Mouse (Mus musculus): ENCODE results near the gene Grin1. TPM values are rescaled to one million over a fixed set of nuclear protein-coding genes. Genes with fewer than 3 reads are reported as not detected.

The Grin1 gene
- polyA plus RNA-seq, 1 experiment from 2014 or later: 0.78 TPM

- WGBS: 73% methylated on average over 2 of the region's 2 CpGs
- Histone ChIP-seq H3K4me1 (replicated peaks; ENCODE audit: control insufficient read depth, insufficient read depth, low read length) (no peaks in the 10 kb centered on the region), H3K9me3 (ENCODE audit: control insufficient read depth) (no peaks in the 10 kb centered on the region), H3K36me3 (ENCODE audit: control insufficient read depth, insufficient read depth) (no peaks in the 10 kb centered on the region), H3K4me3 (ENCODE audit: low read depth, low read length) (no peak overlapping the region), H3K27ac (ENCODE audit: low read depth, low read length) (no peak overlapping the region), H3K4me2 (replicated peaks; ENCODE audit: low read depth) (no peak overlapping the region), H3K27me3 (replicated peaks; ENCODE audit: control insufficient read depth, insufficient read depth, low read length) (0 out of 2 replicates have a peak, but pooled peaks cover 5% of the 10 kb centered on the region), H3K9ac (ENCODE audit: low read depth, low read length) (no peak overlapping the region)
- TF ChIP-seq CTCF (IDR thresholded peaks at IDR 0.05; ENCODE audit: low read depth): no peak
- no peak for ATAC-seq
These were observed 7.0 kb upstream of the Grin1 start for GRCm38 (mm10) chr2:25326036-25326435.

DNA sequence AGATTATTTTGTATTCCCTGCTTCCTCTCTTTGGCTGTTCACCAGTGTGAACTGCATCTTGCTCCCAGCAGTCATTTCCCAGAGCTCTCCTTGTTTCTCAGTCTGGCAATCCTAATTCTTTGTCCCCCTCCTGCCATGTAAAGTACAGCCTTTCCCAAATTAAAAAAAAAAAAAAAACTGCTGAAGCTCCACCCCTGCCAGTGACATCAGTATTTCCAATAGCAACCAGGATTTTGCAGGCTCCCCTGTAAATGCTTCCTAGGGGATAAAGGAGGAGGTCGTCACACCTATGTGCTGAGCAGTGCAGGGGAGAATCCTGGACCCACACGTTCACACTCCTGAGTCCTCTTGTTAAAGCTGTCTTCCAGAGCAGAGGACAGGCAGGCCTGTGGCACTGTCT is 1.1 kb upstream of the Grin1 start:
- no peak overlapping the region for H3K9ac ChIP-seq (ENCODE audit: low read depth, low read length)
- H3K36me3 ChIP-seq (ENCODE audit: control insufficient read depth, insufficient read depth): no peaks in the 10 kb centered on the region
- no peak overlapping the region for H3K4me3 ChIP-seq (ENCODE audit: low read depth, low read length)
- peaks cover 2% of the 10 kb centered on the region; the same call in 1 of the 2 replicates for H3K4me1 ChIP-seq (replicated peaks; ENCODE audit: control insufficient read depth, insufficient read depth, low read length)
- H3K9me3 ChIP-seq (ENCODE audit: control insufficient read depth): no peaks in the 10 kb centered on the region
- ATAC-seq: no peak
- no peak overlapping the region for H3K4me2 ChIP-seq (replicated peaks; ENCODE audit: low read depth)
- no peak for TF ChIP-seq CTCF (IDR thresholded peaks at IDR 0.05; ENCODE audit: low read depth)
- no peak overlapping the region for H3K27ac ChIP-seq (ENCODE audit: low read depth, low read length)
- peaks cover 34% of the 10 kb centered on the region for H3K27me3 ChIP-seq (replicated peaks; ENCODE audit: control insufficient read depth, insufficient read depth, low read length)
- WGBS: 44% methylated on average over 2 of the region's 2 CpGs

DNA sequence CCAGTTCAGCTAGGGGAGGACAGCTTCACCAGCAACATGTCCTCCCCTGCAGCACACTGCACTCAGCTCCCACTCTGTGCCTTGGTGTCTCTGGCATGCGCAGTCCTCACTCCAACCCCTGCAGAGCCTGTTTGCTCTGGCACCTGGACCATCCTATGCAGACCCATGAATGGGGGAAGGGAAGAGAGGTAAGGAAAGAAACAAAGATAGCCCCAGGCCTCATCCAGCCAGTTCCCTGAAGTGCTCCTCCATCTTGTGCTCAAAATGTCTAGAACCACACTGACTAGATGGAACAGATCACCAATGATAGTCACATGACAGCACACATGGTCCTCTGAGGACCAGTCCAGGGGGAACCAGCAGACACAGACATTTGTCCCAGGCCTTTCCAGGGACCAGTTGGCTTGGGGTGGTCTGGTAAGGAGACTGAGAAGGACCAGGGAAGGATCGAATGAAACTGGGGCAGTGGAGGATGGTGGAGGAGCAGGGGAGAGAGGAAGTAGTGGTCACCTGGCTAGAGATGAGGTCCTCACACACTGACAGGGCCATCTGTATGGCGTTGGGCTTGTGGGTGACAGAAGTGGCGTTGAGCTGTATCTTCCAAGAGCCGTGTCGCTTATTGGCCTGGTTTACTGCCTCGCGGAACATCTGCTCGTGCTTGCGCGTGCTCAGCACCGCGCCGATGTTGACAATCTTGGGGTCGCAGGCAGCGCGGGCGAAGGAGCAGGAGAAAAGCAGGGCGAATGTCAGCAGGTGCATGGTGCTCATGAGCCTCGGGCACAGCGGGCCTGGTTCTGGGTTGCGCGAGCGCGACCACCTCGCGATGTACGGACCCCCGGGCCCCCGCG is 644 bp downstream of the Grin1 start:
- peaks cover 36% of the 10 kb centered on the region for H3K27me3 ChIP-seq (replicated peaks; ENCODE audit: control insufficient read depth, insufficient read depth, low read length)
- peaks cover 2% of the 10 kb centered on the region; the same call in 1 of the 2 replicates for H3K4me1 ChIP-seq (replicated peaks; ENCODE audit: control insufficient read depth, insufficient read depth, low read length)
- H3K4me2 ChIP-seq (replicated peaks; ENCODE audit: low read depth): peak overlapping the region; percentile 61
- no peaks in the 10 kb centered on the region for H3K36me3 ChIP-seq (ENCODE audit: control insufficient read depth, insufficient read depth)
- no peak overlapping the region for H3K27ac ChIP-seq (ENCODE audit: low read depth, low read length)
- H3K9ac ChIP-seq (ENCODE audit: low read depth, low read length): no peak overlapping the region
- peak overlapping the region; percentile 30 for H3K4me3 ChIP-seq (ENCODE audit: low read depth, low read length)
- no peak for ATAC-seq
- WGBS: 4% methylated on average over 31 of the region's 31 CpGs
- H3K9me3 ChIP-seq (ENCODE audit: control insufficient read depth): no peaks in the 10 kb centered on the region
- TF ChIP-seq CTCF (IDR thresholded peaks at IDR 0.05; ENCODE audit: low read depth): no peak

DNA sequence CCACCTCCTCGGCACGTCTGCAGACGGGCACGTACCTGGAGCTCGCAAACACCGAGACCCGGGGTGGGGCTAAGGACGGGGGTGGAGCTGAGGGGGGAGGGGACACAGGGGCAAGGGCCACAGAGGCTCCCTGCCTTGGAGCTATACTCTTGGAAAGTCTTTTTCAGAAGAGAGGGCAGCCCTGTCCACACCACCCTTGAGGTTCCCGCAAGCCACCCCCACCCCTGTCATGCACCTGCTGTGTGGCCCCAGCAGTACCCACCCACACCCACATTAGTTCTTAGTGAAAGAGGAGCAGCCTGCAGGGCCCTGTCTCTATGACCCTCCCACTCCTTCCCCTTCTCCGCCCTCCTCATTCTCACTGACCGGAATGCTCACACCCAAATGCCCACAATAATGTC is 7.5 kb downstream of the Grin1 start:
- peaks cover 25% of the 10 kb centered on the region for H3K27me3 ChIP-seq (replicated peaks; ENCODE audit: control insufficient read depth, insufficient read depth, low read length)
- WGBS: 4% methylated on average over 11 of the region's 11 CpGs

GRCm38 (mm10) chr2:25310969-25311368 is 8.0 kb downstream of the Grin1 start:
- WGBS: 1% methylated on average over 22 of the region's 22 CpGs
- Histone ChIP-seq H3K27ac (ENCODE audit: low read depth, low read length) (no peak overlapping the region), H3K27me3 (replicated peaks; ENCODE audit: control insufficient read depth, insufficient read depth, low read length) (peaks cover 26% of the 10 kb centered on the region), H3K36me3 (ENCODE audit: control insufficient read depth, insufficient read depth) (no peaks in the 10 kb centered on the region), H3K9ac (ENCODE audit: low read depth, low read length) (no peak overlapping the region), H3K4me3 (ENCODE audit: low read depth, low read length) (peak overlapping the region; percentile 28), H3K4me2 (replicated peaks; ENCODE audit: low read depth) (peak overlapping the region; percentile 64), H3K9me3 (ENCODE audit: control insufficient read depth) (no peaks in the 10 kb centered on the region), H3K4me1 (replicated peaks; ENCODE audit: control insufficient read depth, insufficient read depth, low read length) (no peaks in the 10 kb centered on the region)
- no peak for TF ChIP-seq CTCF (IDR thresholded peaks at IDR 0.05; ENCODE audit: low read depth)
- peak; percentile 34; the same call in 1 of the 2 replicates for ATAC-seq

More for the DNA sequence above, 7.5 kb downstream of the Grin1 start:
- no peak overlapping the region for H3K9ac ChIP-seq (ENCODE audit: low read depth, low read length)
- peak overlapping the region; percentile 64 for H3K4me2 ChIP-seq (replicated peaks; ENCODE audit: low read depth)
- no peaks in the 10 kb centered on the region for H3K36me3 ChIP-seq (ENCODE audit: control insufficient read depth, insufficient read depth)
- no peaks in the 10 kb centered on the region for H3K9me3 ChIP-seq (ENCODE audit: control insufficient read depth)
- peak overlapping the region; percentile 28 for H3K4me3 ChIP-seq (ENCODE audit: low read depth, low read length)
- H3K27ac ChIP-seq (ENCODE audit: low read depth, low read length): no peak overlapping the region
- peak; percentile 72 for ATAC-seq
- no peaks in the 10 kb centered on the region for H3K4me1 ChIP-seq (replicated peaks; ENCODE audit: control insufficient read depth, insufficient read depth, low read length)
- TF ChIP-seq CTCF (IDR thresholded peaks at IDR 0.05; ENCODE audit: low read depth): no peak

DNA sequence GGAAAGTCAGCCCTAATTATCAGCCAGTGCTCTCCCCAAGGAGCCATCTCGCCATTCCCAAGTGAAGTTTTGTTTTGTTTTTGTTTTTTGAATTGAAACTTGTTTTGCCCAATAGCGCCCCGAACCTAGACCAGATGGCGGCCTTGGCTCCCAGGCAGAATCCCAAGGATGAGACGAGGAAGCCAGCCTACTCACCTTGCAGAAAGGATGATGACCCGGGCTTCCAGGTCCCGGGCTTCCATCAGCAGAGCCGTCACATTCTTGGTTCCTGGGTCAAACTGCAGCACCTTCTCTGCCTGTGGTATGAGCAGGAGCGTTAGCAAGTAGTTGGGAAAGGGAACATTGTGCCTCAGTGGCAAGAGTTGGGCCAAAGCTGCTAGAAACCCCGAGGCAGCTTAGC is 8.8 kb downstream of the Grin1 start:
- Histone ChIP-seq H3K27ac (ENCODE audit: low read depth, low read length) (no peak overlapping the region), H3K27me3 (replicated peaks; ENCODE audit: control insufficient read depth, insufficient read depth, low read length) (peaks cover 34% of the 10 kb centered on the region), H3K9me3 (ENCODE audit: control insufficient read depth) (no peaks in the 10 kb centered on the region), H3K4me1 (replicated peaks; ENCODE audit: control insufficient read depth, insufficient read depth, low read length) (no peaks in the 10 kb centered on the region), H3K4me3 (ENCODE audit: low read depth, low read length) (no peak overlapping the region), H3K9ac (ENCODE audit: low read depth, low read length) (no peak overlapping the region), H3K4me2 (replicated peaks; ENCODE audit: low read depth) (no peak overlapping the region), H3K36me3 (ENCODE audit: control insufficient read depth, insufficient read depth) (no peaks in the 10 kb centered on the region)
- ATAC-seq: no peak
- 59% methylated on average over 10 of the region's 10 CpGs for WGBS
- TF ChIP-seq CTCF (IDR thresholded peaks at IDR 0.05; ENCODE audit: low read depth): no peak
